ENCODE assay signal across 41 mouse cellular contexts in the genomic region with DNA sequence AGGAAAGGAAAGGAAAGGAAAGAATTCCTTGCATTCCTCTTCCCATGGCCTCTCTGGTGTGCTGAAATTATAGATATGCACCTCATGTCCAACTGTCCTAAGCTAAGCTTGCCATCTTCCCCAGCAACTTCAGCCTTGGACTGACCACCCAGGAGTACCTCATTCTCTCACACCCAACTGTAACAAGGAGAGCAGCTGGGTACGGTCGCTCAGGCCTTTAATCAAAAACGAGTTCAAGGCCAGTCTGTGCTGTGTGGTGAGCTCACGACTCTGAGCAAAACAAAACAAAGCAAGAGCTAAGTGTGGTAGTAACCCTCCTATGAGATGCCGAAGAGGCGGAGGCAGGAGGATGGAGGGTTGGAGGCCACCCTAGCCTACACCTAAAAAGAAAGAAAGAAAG. TPM values are rescaled to one million over a fixed set of nuclear protein-coding genes. Genes with fewer than 3 reads are reported as not detected.
"Had no signal": no experiment of that assay in that cellular context is flagged by ENCODE, and none has a peak within 500 bp of the region (broad histone marks: within the 10 kb centered on the region; RNA-seq: fewer than 3 reads in every experiment).

No protein-coding gene starts in this region.

- H3K9ac ChIP-seq: hindbrain, embryonic 13.5 days; hindbrain, embryonic 15.5 days; kidney, embryonic 15.5 days; limb, embryonic 13.5 days; limb, embryonic 15.5 days; liver, embryonic 12.5 days; liver, embryonic 14.5 days had no signal

- H3K36me3 ChIP-seq: hindbrain, embryonic 13.5 days; hindbrain, embryonic 15.5 days; kidney, embryonic 15.5 days; limb, embryonic 13.5 days; limb, embryonic 15.5 days; liver, embryonic 12.5 days had no signal

- H3K9me3 ChIP-seq: hindbrain, embryonic 13.5 days; hindbrain, embryonic 15.5 days; kidney, embryonic 15.5 days; limb, embryonic 13.5 days; limb, embryonic 15.5 days; liver, embryonic 12.5 days had no signal

- H3K4me2 ChIP-seq: heart, embryonic 11.5 days; hindbrain, embryonic 13.5 days; hindbrain, embryonic 15.5 days; kidney, embryonic 15.5 days; limb, embryonic 13.5 days; limb, embryonic 15.5 days; liver, embryonic 12.5 days had no signal

- H3K4me3 ChIP-seq: hindbrain, embryonic 13.5 days; hindbrain, embryonic 15.5 days; kidney, embryonic 15.5 days; limb, embryonic 13.5 days; limb, embryonic 15.5 days; liver, embryonic 12.5 days had no signal

- H3K27ac ChIP-seq: hindbrain, embryonic 13.5 days; hindbrain, embryonic 15.5 days; hindbrain, postnatal 0 days; kidney, embryonic 15.5 days; kidney, postnatal 0 days; limb, embryonic 13.5 days; limb, embryonic 15.5 days; liver, embryonic 12.5 days; liver, embryonic 14.5 days had no signal

- H3K4me1 ChIP-seq: hindbrain, embryonic 13.5 days; hindbrain, embryonic 15.5 days; kidney, embryonic 15.5 days; limb, embryonic 13.5 days; limb, embryonic 15.5 days; liver, embryonic 12.5 days had no signal

- DNase-seq: gastrocnemius, postnatal 14 days; gastrocnemius, postnatal 36 days; heart, adult 18-20 months; heart, postnatal 10 days; heart, postnatal 36 days; kidney, adult 11 months; kidney, adult 2 months; kidney, adult 9 months; kidney, postnatal 36 days; layer of hippocampus, adult 9-11 months; layer of hippocampus, postnatal 36 days; left cerebral cortex, postnatal 4 days; lung, adult 18-20 months had no signal

- ATAC-seq: hindbrain, postnatal 0 days; intestine, embryonic 16.5 days; liver, embryonic 12.5 days had no signal

- H3K27me3 ChIP-seq: hindbrain, embryonic 13.5 days; hindbrain, embryonic 15.5 days; kidney, embryonic 15.5 days; limb, embryonic 13.5 days had no signal

RNA-seq across cellular contexts. Expression of a gene that starts 7.9 kb away (rescaled TPM):
- total RNA-seq: gastrocnemius, adult 18-20 months; gastrocnemius, adult 8-10 months; gastrocnemius, postnatal 14 days; gastrocnemius, postnatal 36 days; heart, adult 18-20 months; heart, adult 8-10 months; heart, postnatal 10 days; heart, postnatal 36 days; hematopoietic stem cell, adult 5-6 weeks; hindbrain, postnatal 0 days; layer of hippocampus, adult 18-20 months; layer of hippocampus, adult 8-10 months; layer of hippocampus, postnatal 14 days; layer of hippocampus, postnatal 36 days; left cerebral cortex, adult 18-20 months; left cerebral cortex, adult 8-10 months; left cerebral cortex, postnatal 10 days; left cerebral cortex, postnatal 25 days; left cerebral cortex, postnatal 4 days; liver, adult 2 months had no signal
- polyA plus RNA-seq: gonadal fat pad, adult 2 months; heart, embryonic 11.5 days; heart, embryonic 14.5 days; heart, embryonic 16.5 days; hindbrain, embryonic 13.5 days; hindbrain, embryonic 15.5 days; hindbrain, postnatal 0 days; kidney, adult 2 months; kidney, postnatal 0 days; large intestine, adult 2 months; limb, embryonic 15.5 days; liver, adult 2 months had no signal

RNA-seq across cellular contexts. Expression of a gene that starts 12.3 kb away (rescaled TPM):
- total RNA-seq: gastrocnemius, adult 18-20 months; gastrocnemius, adult 8-10 months; gastrocnemius, postnatal 14 days; gastrocnemius, postnatal 36 days; heart, adult 18-20 months; heart, adult 8-10 months; heart, postnatal 10 days; heart, postnatal 36 days; hematopoietic stem cell, adult 5-6 weeks; liver, adult 2 months had no signal
- polyA plus RNA-seq: kidney, postnatal 0 days; limb, embryonic 11.5 days; liver, adult 2 months; liver, embryonic 12.5 days; liver, embryonic 14.5 days had no signal

RNA-seq across cellular contexts. Expression of a gene that starts 28.6 kb away (rescaled TPM):
- total RNA-seq: gastrocnemius, adult 8-10 months; gastrocnemius, postnatal 36 days; heart, adult 18-20 months; heart, postnatal 10 days; heart, postnatal 36 days had no signal
